Mouse (Mus musculus) cerebellum, adult 11 months (tissue): ENCODE measurements around the gene Ptprd.
"Not testable (repeated sequence)": the region's sequence is repeated elsewhere in the genome, so short reads cannot be mapped to it uniquely, and the experiment has no call there.

Experiments used
- DNase-seq: peaks from one replicate; pipeline ENCODE4 v3.0.0; 2022

The Ptprd gene

DNA sequence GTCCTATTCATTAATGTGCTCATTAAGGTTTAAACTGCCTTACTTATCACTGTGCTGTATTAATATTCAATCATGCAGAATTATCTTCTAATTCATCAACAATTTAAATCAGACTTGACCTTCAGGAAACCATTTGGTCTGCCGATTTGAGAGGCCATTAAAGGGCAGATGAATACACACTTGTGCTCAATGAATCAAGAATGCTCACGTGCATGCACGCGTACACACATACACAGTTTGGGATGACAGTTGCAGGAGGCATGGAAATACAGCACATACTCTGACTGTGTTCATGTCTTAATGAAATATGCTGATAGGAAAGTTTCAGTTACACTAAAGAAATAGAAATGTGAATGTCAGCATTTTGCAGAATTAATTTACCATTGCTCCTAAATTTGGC lies 2066.8 kb downstream of the Ptprd start:
- DNase-seq = no peak

- no peak for DNase-seq
Measured at GRCm38 (mm10) chr4:76144333-76144732, 2067.4 kb downstream of the Ptprd start.

- DNase-seq = no peak
Measured at GRCm38 (mm10) chr4:76137901-76138300, 2073.9 kb downstream of the Ptprd start.

GRCm38 (mm10) chr4:76136625-76137024 lies 2075.1 kb downstream of the Ptprd start:
- DNase-seq = peak; percentile 25

- DNase-seq = no peak
Measured at GRCm38 (mm10) chr4:76091845-76092244, 2119.9 kb downstream of the Ptprd start.

DNA sequence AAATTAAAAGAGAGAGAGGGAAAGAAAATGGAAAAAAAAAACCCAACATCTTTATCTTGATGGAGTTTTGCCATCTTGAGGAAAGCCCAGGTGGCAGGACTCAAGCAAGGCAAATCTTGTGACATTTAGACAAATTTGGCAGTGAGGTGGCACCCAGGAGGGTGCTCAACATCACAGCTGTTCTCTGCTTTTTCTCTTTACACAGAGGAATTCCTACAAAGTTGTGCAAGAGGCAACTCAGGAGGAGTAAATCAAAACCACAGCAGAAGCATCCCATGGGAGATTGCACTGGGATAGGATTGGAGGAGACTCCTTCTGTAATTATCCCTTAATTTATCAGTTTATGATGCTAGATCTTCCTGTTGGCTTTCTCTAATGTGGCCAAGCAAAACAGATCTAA lies 2121.9 kb downstream of the Ptprd start:
- DNase-seq = peak; percentile 15

DNA sequence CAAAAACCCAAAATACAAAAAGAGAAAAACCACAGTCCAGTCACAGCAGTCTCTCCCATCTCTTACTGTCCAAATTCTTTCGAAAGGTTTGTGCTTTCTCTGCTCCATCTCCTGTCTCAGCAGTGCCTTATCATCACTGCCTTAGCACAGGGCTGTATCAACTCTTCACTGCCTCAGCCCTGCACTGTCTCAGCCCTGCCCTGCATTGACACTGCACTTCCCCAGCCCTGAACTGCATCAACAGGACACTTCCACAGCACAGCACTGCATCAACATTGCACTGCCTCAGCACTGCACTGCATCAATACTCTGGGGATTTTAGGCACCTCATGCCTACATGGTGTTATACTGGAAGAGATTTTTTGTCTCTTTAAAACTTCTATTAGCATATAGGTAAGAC lies 2135.7 kb downstream of the Ptprd start:
- DNase-seq = no peak

GRCm38 (mm10) chr4:76073286-76073685 lies 2138.5 kb downstream of the Ptprd start:
- no peak for DNase-seq

- DNase-seq = no peak
Measured at GRCm38 (mm10) chr4:76071720-76072119, 2140.0 kb downstream of the Ptprd start.

- no peak for DNase-seq
Measured at GRCm38 (mm10) chr4:76056836-76057235, 2154.9 kb downstream of the Ptprd start.

DNA sequence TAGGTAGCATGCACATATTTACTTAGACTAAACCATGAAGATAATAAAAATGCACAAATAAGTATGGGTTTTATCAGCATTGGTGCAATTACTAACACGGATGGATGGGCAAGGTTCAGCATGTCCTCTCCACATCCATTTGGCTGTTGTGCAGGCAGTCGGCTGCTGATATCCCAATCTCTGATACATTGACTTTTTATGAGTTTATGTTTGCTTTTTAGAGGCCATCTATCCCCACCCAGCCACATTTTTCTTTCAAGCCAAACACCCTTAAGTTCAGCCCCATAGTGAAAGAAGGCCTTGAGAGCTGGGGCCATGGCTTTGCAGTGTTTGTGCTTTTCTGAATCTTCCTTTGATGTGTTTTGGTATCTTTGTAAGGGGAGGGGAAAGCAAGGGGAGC lies 2166.1 kb downstream of the Ptprd start:
- DNase-seq = no peak

- no peak for DNase-seq
Measured at GRCm38 (mm10) chr4:76044802-76045201, 2167.0 kb downstream of the Ptprd start.

- not testable (repeated sequence) for DNase-seq
Measured at GRCm38 (mm10) chr4:76037178-76037577, 2174.6 kb downstream of the Ptprd start.

GRCm38 (mm10) chr4:76025571-76026325 lies 2186.0 kb downstream of the Ptprd start:
- no peak for DNase-seq

DNA sequence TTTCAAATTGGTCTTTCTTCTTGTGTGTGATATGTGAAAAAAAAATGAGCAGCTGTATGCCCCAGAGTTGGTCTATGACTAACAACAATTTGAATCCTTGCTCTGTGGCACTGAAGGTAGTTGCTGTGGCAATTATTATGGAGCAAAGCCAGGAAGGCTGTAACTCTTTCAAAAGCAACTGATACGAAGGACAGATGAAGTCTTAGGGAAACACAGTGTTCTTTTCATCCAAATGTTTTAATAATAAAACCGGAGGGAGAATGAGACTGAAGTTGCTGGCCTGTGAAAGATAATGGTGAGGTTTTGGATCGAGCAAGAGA lies 2187.3 kb downstream of the Ptprd start:
- no peak for DNase-seq

GRCm38 (mm10) chr4:76023756-76024501 lies 2187.8 kb downstream of the Ptprd start:
- no peak for DNase-seq

- DNase-seq = no peak
Measured at GRCm38 (mm10) chr4:76021670-76022069, 2190.1 kb downstream of the Ptprd start.

DNA sequence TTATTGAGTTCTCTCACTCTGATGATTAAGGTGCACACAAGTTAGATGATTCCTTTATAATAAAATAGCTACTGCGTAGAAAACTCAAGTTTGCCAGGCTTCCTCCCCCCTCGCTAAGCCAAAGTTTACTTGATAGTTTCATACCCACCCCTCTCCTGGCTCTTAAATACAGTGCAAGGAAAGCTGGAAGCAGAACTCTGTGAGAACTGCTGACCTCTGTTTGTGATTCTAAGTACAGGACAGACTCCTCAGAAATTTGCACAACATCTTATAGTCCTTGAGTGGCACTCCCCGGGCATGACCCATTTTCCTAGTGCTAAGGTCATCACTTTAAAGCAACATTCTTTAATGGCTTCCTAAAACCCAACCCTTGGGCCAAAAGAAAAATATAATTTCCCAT lies 2196.7 kb downstream of the Ptprd start:
- no peak for DNase-seq

GRCm38 (mm10) chr4:76014151-76014840 lies 2197.5 kb downstream of the Ptprd start:
- DNase-seq = no peak

GRCm38 (mm10) chr4:76008580-76008979 lies 2203.2 kb downstream of the Ptprd start:
- no peak for DNase-seq

- DNase-seq = no peak
Measured at GRCm38 (mm10) chr4:76007219-76007618, 2204.5 kb downstream of the Ptprd start.

GRCm38 (mm10) chr4:76006717-76007116 lies 2205.0 kb downstream of the Ptprd start:
- no peak for DNase-seq

DNA sequence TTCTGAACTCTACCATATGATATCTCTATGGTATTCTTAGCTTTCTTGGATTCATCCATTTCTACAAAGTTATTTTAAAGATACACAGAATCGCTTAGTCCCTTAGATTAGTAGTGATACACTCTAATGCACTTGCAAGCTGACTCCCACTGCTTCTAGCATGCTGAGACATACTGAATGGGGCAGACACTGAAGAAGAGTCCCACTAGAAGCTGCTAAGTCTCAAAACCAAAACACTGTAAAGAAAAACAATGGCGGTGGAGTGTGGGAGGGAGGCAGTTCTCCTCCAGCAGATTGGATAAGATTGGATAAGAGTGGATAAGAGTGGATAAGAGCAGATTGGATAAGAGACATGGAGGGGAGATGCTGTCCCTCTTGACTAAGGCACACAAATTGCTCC lies 2207.6 kb downstream of the Ptprd start:
- DNase-seq = no peak

DNA sequence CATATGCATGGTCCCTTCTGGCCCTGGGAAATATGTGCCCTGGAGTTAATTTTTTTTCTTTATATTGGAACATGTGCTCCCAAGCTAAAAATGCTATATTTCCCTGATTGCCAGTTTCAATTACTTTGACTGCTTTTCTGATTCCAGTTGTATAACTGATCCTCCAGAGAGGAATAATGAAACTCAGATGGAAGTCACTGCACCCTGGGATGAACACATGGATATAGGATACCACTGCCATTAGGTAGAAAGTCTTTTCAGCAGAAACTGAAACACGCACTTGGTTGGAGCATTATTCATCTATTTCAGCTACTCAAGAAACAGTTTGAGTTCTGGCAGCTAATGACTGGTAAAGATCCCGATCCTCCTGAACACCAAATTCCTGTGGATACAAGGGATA lies 2211.5 kb downstream of the Ptprd start:
- DNase-seq = no peak
